Mouse (Mus musculus): ENCODE data around the gene Metap1d. TPM values are rescaled to one million over a fixed set of nuclear protein-coding genes. Genes with fewer than 3 reads are reported as not detected.

Metap1d gene
- total RNA-seq, 2 experiments from 2014 or later = 18.9 to 20.2 TPM

- TF ChIP-seq CTCF (IDR thresholded peaks at IDR 0.05) = no peak
- intact Hi-C loops (cut with DNase I) = loop anchor here (5.0 kb wide), 1 partner anchor 967 kb away; no protein-coding TSS in a partner anchor
- H3K4me3 ChIP-seq = peak overlapping the region; percentile 24
- peak overlapping the region; percentile 32 for H3K27ac ChIP-seq
- no peak for DNase-seq (ENCODE audit: extremely low spot score in 1 of 2, low spot score in 2 of 2)
Measured at GRCm38 (mm10) chr2:71528714-71529510, 75.8 kb downstream of the Metap1d start.

GRCm38 (mm10) chr2:71529511-71530351 is 76.7 kb downstream of the Metap1d start:
- DNase-seq (ENCODE audit: extremely low spot score in 1 of 2, low spot score in 2 of 2) = peak; percentile 55 to 74
- H3K27ac ChIP-seq = peak overlapping the region; percentile 32; the same call in 1 of the 2 replicates

GRCm38 (mm10) chr2:71530391-71531123 is 77.5 kb downstream of the Metap1d start:
- TF ChIP-seq CTCF (IDR thresholded peaks at IDR 0.05) = no peak
- Histone ChIP-seq H3K4me3 (peak overlapping the region; percentile 2), H3K27ac (no peak overlapping the region)
- DNase-seq (ENCODE audit: extremely low spot score in 1 of 2, low spot score in 2 of 2) = no peak
- intact Hi-C loops (cut with DNase I) = loop anchor here (5.0 kb wide), 1 partner anchor 1747 kb away; no protein-coding TSS in a partner anchor

More at GRCm38 (mm10) chr2:71529511-71530351, 76.7 kb downstream of the Metap1d start:
- H3K4me3 ChIP-seq = peak overlapping the region; percentile 24
- no peak for TF ChIP-seq CTCF (IDR thresholded peaks at IDR 0.05)
- intact Hi-C loops (cut with DNase I) = loop anchor here (5.0 kb wide), 2 partner anchors 967 to 1748 kb away; no protein-coding TSS in a partner anchor

GRCm38 (mm10) chr2:71531124-71531590 is 78.1 kb downstream of the Metap1d start:
- DNase-seq (ENCODE audit: extremely low spot score in 1 of 2, low spot score in 2 of 2) = no peak
- no peak overlapping the region for H3K27ac ChIP-seq
- intact Hi-C loops (cut with DNase I) = loop anchor here (5.0 kb wide), 1 partner anchor 1746 kb away; no protein-coding TSS in a partner anchor
- 0 out of 2 replicates have a peak overlapping the region, but pooled peaks have one; percentile 2 for H3K4me3 ChIP-seq
- no peak for TF ChIP-seq CTCF (IDR thresholded peaks at IDR 0.05)

GRCm38 (mm10) chr2:71531990-71532970 is 79.2 kb downstream of the Metap1d start:
- no peak for TF ChIP-seq CTCF (IDR thresholded peaks at IDR 0.05)
- Histone ChIP-seq H3K27ac (no peak overlapping the region; the same call in 1 of the 2 replicates), H3K4me3 (no peak overlapping the region)
- DNase-seq (ENCODE audit: extremely low spot score in 1 of 2, low spot score in 2 of 2) = no peak
- intact Hi-C loops (cut with DNase I) = loop anchor here (5.0 kb wide), 1 partner anchor 1745 kb away; no protein-coding TSS in a partner anchor

GRCm38 (mm10) chr2:71533094-71533493 is 80.0 kb downstream of the Metap1d start:
- DNase-seq (ENCODE audit: extremely low spot score in 1 of 2, low spot score in 2 of 2) = no peak
- no peak for TF ChIP-seq CTCF (IDR thresholded peaks at IDR 0.05)
- intact Hi-C loops (cut with DNase I) = loop anchor here (5.0 kb wide), 1 partner anchor 1744 kb away; no protein-coding TSS in a partner anchor
- Histone ChIP-seq H3K27ac (no peak overlapping the region), H3K4me3 (no peak overlapping the region)

GRCm38 (mm10) chr2:71534242-71535052 is 81.4 kb downstream of the Metap1d start:
- intact Hi-C loops (cut with DNase I) = loop anchor here (5.0 kb wide), 1 partner anchor 1743 kb away; no protein-coding TSS in a partner anchor
- DNase-seq (ENCODE audit: extremely low spot score in 1 of 2, low spot score in 2 of 2) = no peak
- H3K27ac ChIP-seq = peak overlapping the region; percentile 32; the same call in 1 of the 2 replicates
- H3K4me3 ChIP-seq = no peak overlapping the region
- TF ChIP-seq CTCF (IDR thresholded peaks at IDR 0.05) = no peak

- intact Hi-C loops (cut with DNase I) = loop anchor here (5.0 to 10.0 kb wide), 3 partner anchors 979 to 1096 kb away; partner anchors contain the start of gene Sp5
- no peak overlapping the region for H3K27ac ChIP-seq
- no peak for DNase-seq (ENCODE audit: extremely low spot score in 1 of 2, low spot score in 2 of 2)
- no peak overlapping the region for H3K4me3 ChIP-seq
- no peak for TF ChIP-seq CTCF (IDR thresholded peaks at IDR 0.05)
Measured at GRCm38 (mm10) chr2:71540611-71541417, 87.7 kb downstream of the Metap1d start.

All from left cerebral cortex, adult 2 months (tissue).